Mouse (Mus musculus) erythroblast, adult 5-6 weeks (primary cell): Measurements from ENCODE around the gene Cd19. TPM values are rescaled to one million over a fixed set of nuclear protein-coding genes. Genes with fewer than 3 reads are reported as not detected.
"Not testable (repeated sequence)": the region's sequence is repeated elsewhere in the genome, so short reads cannot be mapped to it uniquely, and the experiment has no call there.

Experiments used
- ATAC-seq: replicated peaks from 2 replicates; pipeline ENCODE4 v1.8.0; 2016; ENCODE audit warnings: moderate number of reproducible peaks, mild to moderate bottlenecking, moderate TSS enrichment, inconsistent platforms; ENCODE audit not compliant: poor library complexity, low FRiP score, severe bottlenecking
- total RNA-seq, 2 experiments: library from RNA; stranded (forward) in 1 of 2; stranded (reverse) in 1 of 2; fragments of 150-400 nt in 1 of 2; fragments of 200-764, 138-1000 nt in 1 of 2; gene quantifications; 2 replicates each; pipeline versions ENCODE4 v1.2.3 to v1.2.4; 2015 to 2017; ENCODE audit warnings: low replicate concordance in 2 of 2

The Cd19 gene
- total RNA-seq, 2 experiments from 2014 or later = not detected

DNA sequence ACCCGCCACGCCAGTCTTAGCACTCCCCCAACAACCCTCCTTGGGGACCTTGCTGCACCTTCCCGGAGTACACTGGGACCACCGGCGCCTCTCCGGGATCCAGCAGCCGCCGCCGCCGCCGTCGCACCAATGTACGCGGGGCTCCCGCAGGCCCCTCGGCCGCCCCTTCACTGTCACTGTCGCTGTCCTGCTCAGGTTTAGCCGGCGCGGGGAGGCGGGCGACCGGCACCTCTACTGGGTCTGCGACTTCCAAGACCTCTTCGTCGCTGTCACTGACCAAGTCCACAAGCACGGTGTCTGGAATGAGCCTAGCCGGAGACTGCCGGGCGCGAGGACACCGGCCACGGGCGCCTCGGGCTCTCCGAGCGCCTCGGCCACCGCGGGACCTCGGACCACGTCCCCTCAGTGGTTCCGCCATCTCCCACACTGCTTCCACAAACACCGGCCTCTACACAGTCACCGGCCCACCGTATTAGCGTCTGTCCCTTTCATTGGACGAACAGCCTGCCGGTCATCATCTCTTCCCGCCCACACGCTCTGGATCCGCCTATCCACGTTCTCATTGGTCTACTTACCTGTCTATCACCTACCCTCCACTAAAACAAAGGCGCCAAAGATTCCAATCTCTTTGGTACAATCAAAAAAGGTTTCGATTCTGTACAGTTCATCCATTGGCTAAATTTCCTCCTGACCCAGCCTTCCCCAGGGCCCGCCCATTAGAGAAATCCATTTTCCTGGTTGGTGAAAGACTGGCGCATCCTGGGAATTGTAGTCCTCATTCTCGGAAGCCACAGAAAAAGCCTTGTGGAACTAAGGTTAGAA lies 18.2 kb downstream of the Cd19 start, which contains the start of gene Nfatc2ip:
Gene Nfatc2ip (minus strand): TSS at position 440 of the 822 bp plus-strand sequence.
- peak; percentile 98 for ATAC-seq

DNA sequence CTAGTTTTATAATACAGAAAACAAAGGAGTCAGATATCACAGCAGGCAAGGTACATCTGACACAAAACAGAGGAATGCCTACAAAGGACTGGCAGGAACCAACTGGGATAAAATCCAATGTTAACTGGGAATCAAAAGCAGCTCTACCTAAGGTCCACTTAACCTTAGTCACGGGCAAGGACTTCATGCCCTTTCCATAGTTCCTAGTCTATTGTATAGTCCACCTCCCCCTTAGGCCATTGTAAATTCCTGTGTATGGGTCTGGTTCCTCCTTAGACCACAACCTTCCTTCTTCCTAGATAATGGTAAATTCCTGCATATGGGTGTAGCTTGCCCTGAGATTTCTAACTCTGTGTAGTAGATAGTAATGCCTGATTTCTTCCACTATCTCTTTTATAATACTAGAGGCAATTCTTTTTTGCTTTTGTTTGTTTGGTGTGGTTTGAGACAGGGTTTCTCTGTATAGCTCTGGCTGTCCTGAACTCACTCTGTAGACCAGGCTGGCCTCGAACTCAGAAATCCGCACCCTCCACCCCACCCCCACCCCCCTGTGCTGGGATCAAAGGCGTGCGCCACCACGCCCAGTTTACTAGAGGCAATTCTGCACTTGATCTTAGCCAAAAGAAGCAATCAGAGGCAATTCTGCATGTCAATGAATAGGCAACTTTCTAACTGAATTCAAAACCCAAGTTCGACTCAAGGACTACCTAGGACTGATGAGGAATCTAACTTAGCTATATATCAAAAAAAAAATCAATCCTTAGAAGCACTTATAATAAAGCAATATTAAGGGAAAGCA lies 22.4 kb downstream of the Cd19 start:
- ATAC-seq = not testable (repeated sequence)

DNA sequence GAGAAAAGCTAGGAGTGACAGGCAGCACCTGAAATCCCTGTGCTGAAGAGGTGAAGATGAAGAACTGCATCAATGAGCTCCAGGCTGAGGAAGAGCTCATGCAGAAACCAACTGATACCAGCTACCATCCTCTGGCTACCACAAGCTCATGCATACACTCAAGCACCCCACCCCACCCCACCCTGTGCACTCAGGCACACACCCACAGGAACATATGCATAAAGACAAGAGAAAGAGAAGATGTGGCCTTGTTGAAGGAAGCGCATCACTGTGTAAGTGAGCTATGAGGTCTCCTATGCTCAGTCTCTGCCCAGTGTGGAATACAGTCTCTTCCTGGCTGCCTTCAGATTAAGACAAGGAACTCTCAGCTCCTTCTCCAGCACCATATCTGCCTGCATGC lies 26.5 kb downstream of the Cd19 start:
- no peak for ATAC-seq

DNA sequence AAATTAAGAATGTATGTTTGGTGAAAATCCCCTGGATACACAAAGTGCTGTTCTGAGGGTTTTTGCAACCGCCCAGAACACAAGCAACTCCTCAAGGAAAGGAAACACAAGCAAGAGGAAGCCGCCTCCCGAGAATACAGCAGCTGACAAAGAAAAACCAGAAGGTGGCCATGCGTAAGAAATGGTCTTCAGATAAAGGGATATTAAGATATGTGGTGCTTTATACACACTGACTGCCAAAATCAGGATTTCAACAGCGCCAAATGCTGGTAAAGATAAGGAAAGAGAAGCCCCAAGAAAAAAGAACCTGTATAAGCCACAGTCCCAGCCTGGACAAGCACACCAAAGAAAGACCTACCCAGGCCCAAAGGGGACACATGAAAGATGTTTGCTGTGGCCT lies 31.1 kb downstream of the Cd19 start:
- ATAC-seq = no peak

DNA sequence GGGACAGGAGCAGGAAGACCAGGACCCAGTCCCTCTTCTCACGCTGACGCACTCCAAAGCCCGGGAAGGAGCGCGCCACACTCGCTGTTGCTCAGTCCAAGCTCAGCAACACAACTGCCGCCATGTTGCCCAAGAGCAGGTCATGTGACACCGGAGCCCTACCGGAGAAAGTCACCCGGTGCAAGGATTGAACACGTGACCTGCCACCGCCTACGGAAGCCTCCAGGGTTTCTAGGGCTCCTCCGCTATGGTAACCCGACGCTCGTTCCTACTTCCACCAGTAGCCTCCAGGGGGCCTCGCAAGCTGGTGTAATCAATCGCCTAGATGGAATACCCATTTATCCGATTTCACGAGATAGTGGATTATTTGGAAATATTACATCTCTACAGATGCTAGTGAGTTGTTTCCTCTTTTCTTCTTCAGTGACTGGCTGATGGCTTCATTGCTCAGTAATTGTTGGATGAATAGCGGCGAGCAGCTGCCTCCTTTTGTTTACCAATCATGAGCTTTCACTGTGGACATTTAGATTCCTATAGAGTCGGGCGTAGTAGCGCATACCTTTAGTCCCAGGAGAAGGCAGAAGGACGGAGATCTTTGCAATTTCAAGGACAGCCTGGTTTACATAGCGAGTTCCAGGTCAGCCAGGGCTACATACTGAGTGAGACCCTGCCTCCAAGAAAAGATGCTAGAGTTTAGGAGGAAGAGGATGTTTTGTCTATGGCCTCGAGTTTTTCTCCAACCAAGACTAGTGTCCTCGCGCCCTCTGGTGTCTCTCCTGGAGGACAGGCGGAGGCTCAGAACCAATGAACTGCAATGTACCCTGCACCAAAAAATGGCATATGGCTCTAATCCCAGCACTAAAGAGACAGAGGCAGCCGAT lies 37.2 kb downstream of the Cd19 start, which contains the start of gene Spns1:
Gene Spns1 (minus strand): TSS at position 173 of the 881 bp plus-strand sequence.
- peak; percentile 94 for ATAC-seq

DNA sequence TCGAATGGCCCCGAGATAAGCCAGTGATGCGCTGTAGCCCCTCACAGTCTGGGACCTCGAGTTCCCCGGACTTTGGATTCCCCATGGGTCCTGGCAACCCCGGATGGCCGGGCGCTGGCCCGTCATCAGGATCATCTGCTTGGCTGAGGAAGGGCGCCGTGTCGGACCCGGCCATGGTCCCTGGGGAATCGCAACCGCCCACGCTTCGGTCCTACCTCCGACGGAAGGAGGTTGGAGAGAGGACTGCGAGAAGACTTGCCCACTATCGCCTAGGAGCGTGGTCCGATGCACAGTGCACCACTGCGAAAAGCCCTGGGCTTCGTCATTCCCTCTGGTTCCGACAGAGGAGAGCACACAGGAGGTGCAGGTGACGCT lies 37.8 kb downstream of the Cd19 start:
- peak; percentile 62 for ATAC-seq

DNA sequence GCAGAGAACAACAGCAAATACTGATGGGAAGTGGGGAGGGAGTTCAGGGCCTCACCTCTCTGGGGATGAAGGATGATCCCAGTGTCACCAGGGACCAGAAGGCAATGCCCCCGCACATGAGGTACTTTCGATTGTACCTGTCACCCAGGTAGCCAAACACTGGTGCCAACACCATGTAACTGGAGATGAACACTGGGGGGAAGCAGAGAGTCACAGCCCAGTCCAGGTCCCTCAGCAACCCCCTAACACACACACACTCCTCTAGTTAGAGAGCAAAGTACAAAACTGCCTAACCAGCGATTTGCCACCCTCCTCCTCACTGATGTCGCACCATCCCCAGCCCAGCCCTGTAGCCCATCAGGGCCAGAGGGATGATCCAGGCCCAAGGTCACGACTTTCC lies 39.7 kb downstream of the Cd19 start:
- no peak for ATAC-seq

DNA sequence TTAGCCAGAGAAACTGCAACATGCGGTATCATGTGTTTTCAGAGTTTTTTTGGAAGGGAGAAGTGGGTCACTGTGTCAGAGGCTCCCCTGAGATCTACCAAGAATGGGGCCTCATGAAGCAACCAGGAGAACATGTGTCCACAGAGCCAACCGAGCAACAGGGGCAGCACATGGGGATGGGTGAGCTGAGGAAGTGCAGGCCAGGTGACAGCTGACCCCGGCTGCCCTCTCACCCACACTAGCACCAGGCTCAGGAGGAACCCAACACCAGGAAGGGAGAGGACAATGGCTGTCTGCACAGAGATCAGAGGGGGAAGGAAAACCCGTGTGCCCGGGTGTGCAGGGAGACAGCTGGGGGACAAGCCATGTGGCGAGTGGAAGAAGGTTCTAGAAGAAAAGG lies 40.2 kb downstream of the Cd19 start:
- ATAC-seq = no peak

DNA sequence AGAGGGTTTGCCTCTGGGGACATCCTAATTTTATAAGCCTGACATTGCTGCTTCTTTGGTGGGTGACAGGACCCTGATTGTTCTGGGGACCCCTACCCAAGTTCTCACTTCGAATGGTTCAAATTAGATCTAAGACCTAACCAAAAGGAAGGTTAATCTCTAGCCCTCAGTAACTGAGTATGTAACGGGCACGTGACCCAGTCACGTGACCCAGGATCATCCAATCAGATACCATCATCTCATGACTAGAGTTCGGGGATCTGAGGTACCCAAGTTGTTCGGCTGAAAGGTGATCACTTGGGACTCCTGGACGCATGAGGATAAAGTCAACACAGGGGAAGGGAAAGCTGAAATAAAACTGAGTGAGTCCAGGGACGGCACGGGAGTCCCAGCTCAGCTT lies 41.7 kb downstream of the Cd19 start:
- no peak for ATAC-seq

DNA sequence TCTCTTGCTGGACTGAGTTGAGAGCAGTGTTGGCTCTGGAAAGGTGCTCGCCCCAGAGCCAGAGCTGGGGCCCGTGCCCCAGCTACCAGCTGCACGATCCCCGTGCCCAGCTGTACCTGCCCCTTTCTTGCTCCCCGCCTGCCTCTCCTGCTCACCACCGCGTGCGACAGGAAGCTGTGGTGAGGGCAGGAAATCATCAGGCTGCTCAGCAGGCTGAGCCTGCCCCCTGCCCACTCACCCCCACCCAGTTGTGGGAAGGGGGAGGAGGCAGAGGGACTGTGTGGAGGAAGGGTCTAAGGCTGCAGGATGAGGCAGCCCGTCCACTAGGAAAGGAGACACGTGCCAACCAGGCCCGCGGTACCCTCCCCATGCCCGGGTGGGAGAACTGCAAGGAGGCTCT lies 45.3 kb downstream of the Cd19 start, which contains the start of gene Lat:
Gene Lat (minus strand): TSS at position 178 of the 400 bp plus-strand sequence.
- ATAC-seq = no peak

DNA sequence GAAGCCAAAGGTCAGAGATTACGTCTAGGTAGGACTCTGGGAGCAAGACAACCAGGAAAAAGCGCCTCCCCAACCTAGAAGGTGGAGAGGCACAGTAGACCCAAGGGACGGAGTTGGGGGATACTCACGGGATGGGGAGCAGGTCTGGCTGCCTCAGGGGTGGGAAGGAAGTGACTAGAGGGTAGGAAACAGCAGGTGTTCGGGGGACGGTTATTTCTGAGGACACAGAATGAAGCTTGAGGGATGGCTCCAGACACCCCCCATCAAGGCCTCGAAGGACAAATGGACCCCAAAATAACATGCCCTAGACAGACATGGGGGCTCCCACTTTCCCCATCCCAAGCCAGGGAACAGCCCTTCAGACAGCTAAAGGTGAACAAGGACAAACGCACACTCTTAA lies 46.3 kb downstream of the Cd19 start:
- ATAC-seq = no peak

DNA sequence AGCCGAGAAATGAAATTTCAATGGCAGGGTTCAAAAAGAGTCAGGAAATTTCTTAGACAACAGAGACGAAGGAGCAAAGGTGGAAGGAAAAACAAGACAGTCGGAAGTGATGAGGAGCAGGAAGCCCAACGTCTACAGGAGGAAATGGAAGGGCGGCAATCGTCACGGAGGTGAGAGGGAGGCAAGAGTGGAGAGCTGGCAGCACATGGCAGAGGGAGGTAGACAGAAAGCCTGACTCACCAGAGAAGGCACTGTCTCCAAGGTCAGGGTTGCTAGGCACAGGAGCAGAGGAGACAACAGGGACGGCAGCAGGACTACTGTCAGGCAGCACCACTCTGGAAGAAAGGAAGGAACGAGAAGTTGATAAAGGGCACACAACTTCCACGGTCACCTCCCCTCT lies 47.1 kb downstream of the Cd19 start:
- no peak for ATAC-seq

DNA sequence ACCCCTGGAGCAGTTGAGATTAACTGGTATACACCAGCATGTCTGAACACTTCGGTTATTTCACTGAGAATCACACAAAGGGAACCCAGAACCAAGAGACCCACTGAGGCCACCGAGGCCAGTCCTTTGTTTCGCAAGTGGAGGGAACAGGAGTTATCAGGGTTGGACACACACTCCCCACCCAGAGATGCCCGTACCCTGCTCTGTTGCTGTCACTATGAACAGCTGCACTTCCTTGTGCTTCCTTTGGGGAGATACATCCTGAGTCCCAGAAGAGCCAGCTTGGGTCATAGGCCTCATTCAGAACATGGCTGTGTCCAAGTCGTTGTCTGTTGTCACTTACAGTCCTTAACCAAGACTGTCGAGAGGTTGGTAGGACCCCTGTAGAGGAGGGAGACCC lies 51.7 kb downstream of the Cd19 start:
- no peak for ATAC-seq

DNA sequence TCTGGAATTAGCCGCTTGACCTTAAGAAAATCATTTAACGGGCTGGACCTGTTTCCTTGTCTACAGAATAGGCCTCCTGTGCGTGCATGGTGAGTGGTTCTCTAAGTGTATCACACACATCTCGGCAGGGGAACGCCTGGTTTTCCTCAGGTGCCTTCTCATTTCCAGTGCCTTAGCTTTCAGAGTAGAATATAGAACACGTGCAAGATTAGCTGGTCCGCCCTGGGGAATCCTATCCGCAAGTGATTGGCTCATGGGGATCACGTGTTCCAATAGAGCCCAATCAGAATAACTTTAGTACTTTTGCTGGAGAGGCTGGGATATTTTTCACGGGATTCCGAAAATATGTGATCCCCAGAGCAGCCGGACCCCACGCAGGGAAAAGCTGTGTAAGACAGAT lies 55.6 kb downstream of the Cd19 start:
- ATAC-seq = no peak

Other genes starting within 250 kb of the Cd19 start
- 44.0 and 65.6 TPM in 2 replicates for gene Xpo6, start 214.4 kb downstream of the Cd19 start, total RNA-seq (2015; ENCODE audit: low replicate concordance)
- gene Xpo6, start 214.4 kb downstream of the Cd19 start, total RNA-seq (2017; ENCODE audit: low replicate concordance) = 12.7 and 28.3 TPM in 2 replicates
- gene Sbk1, start 142.3 kb downstream of the Cd19 start, total RNA-seq (2015; ENCODE audit: low replicate concordance) = 0.77 and 1.0 TPM in 2 replicates
- 0.56 and 0.77 TPM in 2 replicates for gene Sbk1, start 142.3 kb downstream of the Cd19 start, total RNA-seq (2017; ENCODE audit: low replicate concordance)
- 1.9 and 2.3 TPM in 2 replicates for gene Lat, start 45.3 kb downstream of the Cd19 start, total RNA-seq (2015; ENCODE audit: low replicate concordance)
- 0.94 and 11.8 TPM in 2 replicates for gene Lat, start 45.3 kb downstream of the Cd19 start, total RNA-seq (2017; ENCODE audit: low replicate concordance)
- 1.5 and 7.5 TPM in 2 replicates for gene Spns1, start 37.4 kb downstream of the Cd19 start, total RNA-seq (2015; ENCODE audit: low replicate concordance)
- 1.7 and 2.5 TPM in 2 replicates for gene Spns1, start 37.4 kb downstream of the Cd19 start, total RNA-seq (2017; ENCODE audit: low replicate concordance)
- gene Nfatc2ip, start 18.2 kb downstream of the Cd19 start, total RNA-seq (2015; ENCODE audit: low replicate concordance) = 5.6 and 6.3 TPM in 2 replicates
- 9.8 and 17.8 TPM in 2 replicates for gene Nfatc2ip, start 18.2 kb downstream of the Cd19 start, total RNA-seq (2017; ENCODE audit: low replicate concordance)
- 2.3 and 2.9 TPM in 2 replicates for gene Rabep2, start 13.9 kb upstream of the Cd19 start, total RNA-seq (2015; ENCODE audit: low replicate concordance)
- 2.0 and 4.3 TPM in 2 replicates for gene Rabep2, start 13.9 kb upstream of the Cd19 start, total RNA-seq (2017; ENCODE audit: low replicate concordance)
- not detected in 2 replicates for gene Atp2a1, start 48.2 kb upstream of the Cd19 start, total RNA-seq (2015; ENCODE audit: low replicate concordance)
- not detected in 2 replicates for gene Atp2a1, start 48.2 kb upstream of the Cd19 start, total RNA-seq (2017; ENCODE audit: low replicate concordance)
- 4.0 and 7.7 TPM in 2 replicates for gene Sh2b1, start 60.5 kb upstream of the Cd19 start, total RNA-seq (2015; ENCODE audit: low replicate concordance)
- gene Sh2b1, start 60.5 kb upstream of the Cd19 start, total RNA-seq (2017; ENCODE audit: low replicate concordance) = 6.6 and 19.6 TPM in 2 replicates
- 11.3 and 12.5 TPM in 2 replicates for gene Tufm, start 72.5 kb upstream of the Cd19 start, total RNA-seq (2015; ENCODE audit: low replicate concordance)
- 7.3 and 8.2 TPM in 2 replicates for gene Tufm, start 72.5 kb upstream of the Cd19 start, total RNA-seq (2017; ENCODE audit: low replicate concordance)
- 35.2 and 47.2 TPM in 2 replicates for gene Atxn2l, start 88.5 kb upstream of the Cd19 start, total RNA-seq (2015; ENCODE audit: low replicate concordance)
- 28.8 and 35.0 TPM in 2 replicates for gene Atxn2l, start 88.5 kb upstream of the Cd19 start, total RNA-seq (2017; ENCODE audit: low replicate concordance)
- 44.2 and 57.9 TPM in 2 replicates for gene Eif3c, start 151.5 kb upstream of the Cd19 start, total RNA-seq (2015; ENCODE audit: low replicate concordance)
- 79.4 and 87.0 TPM in 2 replicates for gene Eif3c, start 151.5 kb upstream of the Cd19 start, total RNA-seq (2017; ENCODE audit: low replicate concordance)
- gene Apobr, start 170.1 kb upstream of the Cd19 start, total RNA-seq (2015; ENCODE audit: low replicate concordance) = 4.8 and 9.8 TPM in 2 replicates
- gene Apobr, start 170.1 kb upstream of the Cd19 start, total RNA-seq (2017; ENCODE audit: low replicate concordance) = 9.3 and 9.5 TPM in 2 replicates
- 4.4 and 30.9 TPM in 2 replicates for gene Cln3, start 170.9 kb upstream of the Cd19 start, total RNA-seq (2015; ENCODE audit: low replicate concordance)
- gene Cln3, start 170.9 kb upstream of the Cd19 start, total RNA-seq (2017; ENCODE audit: low replicate concordance) = 9.1 and 9.9 TPM in 2 replicates
- not detected in 2 replicates for gene Il27, start 180.1 kb upstream of the Cd19 start, total RNA-seq (2015; ENCODE audit: low replicate concordance)
- gene Il27, start 180.1 kb upstream of the Cd19 start, total RNA-seq (2017; ENCODE audit: low replicate concordance) = not detected in 2 replicates
- 10.4 and 11.9 TPM in 2 replicates for gene Nupr1, start 216.0 kb upstream of the Cd19 start, total RNA-seq (2015; ENCODE audit: low replicate concordance)
- gene Nupr1, start 216.0 kb upstream of the Cd19 start, total RNA-seq (2017; ENCODE audit: low replicate concordance) = 5.9 and 9.0 TPM in 2 replicates
- 33.6 and 37.9 TPM in 2 replicates for gene Sgf29, start 234.4 kb upstream of the Cd19 start, total RNA-seq (2015; ENCODE audit: low replicate concordance)
- 6.8 and 17.6 TPM in 2 replicates for gene Sgf29, start 234.4 kb upstream of the Cd19 start, total RNA-seq (2017; ENCODE audit: low replicate concordance)